13 mouse cellular contexts compared by ENCODE assay signal in genomic region chr10:20636381-20636780, GRCm38 (mm10).
"Had no signal": no experiment of that assay in that cellular context is flagged by ENCODE, and none has a peak within 500 bp of the region (broad histone marks: within the 10 kb centered on the region; RNA-seq: fewer than 3 reads in every experiment).

No protein-coding gene starts in this region.

- H3K36me3 ChIP-seq: intestine, embryonic 15.5 days; kidney, embryonic 15.5 days; liver, embryonic 13.5 days; stomach, embryonic 15.5 days had no signal

- ATAC-seq: intestine, embryonic 15.5 days; liver, postnatal 0 days had no signal

- H3K4me2 ChIP-seq: intestine, embryonic 15.5 days; kidney, embryonic 15.5 days; liver, embryonic 13.5 days; stomach, embryonic 15.5 days had no signal

- H3K27ac ChIP-seq: intestine, embryonic 15.5 days; kidney, embryonic 15.5 days; left cerebral cortex, adult 2 months; liver, embryonic 13.5 days; stomach, embryonic 15.5 days had no signal

- H3K27me3 ChIP-seq: intestine, embryonic 15.5 days; kidney, embryonic 15.5 days; liver, embryonic 13.5 days; stomach, embryonic 15.5 days had no signal

- DNase-seq: kidney, adult 18-20 months; kidney, postnatal 14 days; liver, embryonic 13.5 days; liver, postnatal 0 days; midbrain, embryonic 14.5 days; right cerebral cortex, postnatal 14 days; thymus, adult 2 months; thymus, postnatal 25 days had no signal

- H3K9me3 ChIP-seq: intestine, embryonic 15.5 days; kidney, embryonic 15.5 days; liver, embryonic 13.5 days; stomach, embryonic 15.5 days had no signal

- H3K4me1 ChIP-seq: intestine, embryonic 15.5 days; kidney, embryonic 15.5 days; liver, embryonic 13.5 days; stomach, embryonic 15.5 days had no signal

- H3K4me3 ChIP-seq: intestine, embryonic 15.5 days; kidney, embryonic 15.5 days; left cerebral cortex, adult 2 months; liver, embryonic 13.5 days; myocyte; stomach, embryonic 15.5 days had no signal

- H3K9ac ChIP-seq: intestine, embryonic 15.5 days; kidney, embryonic 15.5 days; liver, embryonic 13.5 days; liver, postnatal 0 days; stomach, embryonic 15.5 days had no signal
